Mouse (Mus musculus): Measurements from ENCODE around the gene Scgb1b20. TPM values are rescaled to one million over a fixed set of nuclear protein-coding genes. Genes with fewer than 3 reads are reported as not detected.
"Not testable (repeated sequence)": the region's sequence is repeated elsewhere in the genome, so short reads cannot be mapped to it uniquely, and the experiment has no call there.

The Scgb1b20 gene
- not detected in 2 replicates for polyA plus RNA-seq (2015; fragmentation: Nextera tagmentation; extraction: Ambion mirVana)

GRCm38 (mm10) chr7:33372934-33373333 lies at the start of gene Scgb1b20:
Gene Scgb1b20 (plus strand): TSS chr7:33373234.
- not testable (repeated sequence) for H3K4me3 ChIP-seq (replicated peaks); H3K27ac ChIP-seq (replicated peaks); H3K27me3 ChIP-seq (replicated peaks); H3K4me1 ChIP-seq; ATAC-seq (ENCODE audit: low FRiP score); H3K36me3 ChIP-seq; H3K4me2 ChIP-seq; H3K9ac ChIP-seq (replicated peaks); H3K9me3 ChIP-seq (replicated peaks)
- WGBS, result 80% methylated on average over 4 of the region's 4 CpGs

DNA sequence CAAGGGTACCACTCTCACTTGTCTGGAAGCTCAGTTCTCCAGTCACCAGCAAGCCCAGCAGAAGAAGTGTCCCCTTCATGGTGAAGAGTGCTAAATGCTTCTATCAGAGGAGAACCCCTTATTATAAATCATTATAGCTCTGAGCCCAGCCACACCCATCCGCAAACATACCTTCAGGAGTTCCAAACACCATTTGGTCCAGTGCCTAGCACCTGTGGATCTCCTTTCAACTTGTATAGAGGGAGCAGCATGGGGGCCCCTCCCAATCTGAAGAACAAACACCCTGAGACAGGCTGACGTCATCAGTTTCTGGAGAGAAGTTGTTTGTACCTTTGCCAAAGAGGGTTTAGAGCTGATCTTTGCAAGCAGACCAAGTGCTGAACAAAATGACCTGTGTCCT lies 6.8 kb upstream of the Scgb1b20 start, which contains the start of gene Scgb2b20:
Scgb2b20 (minus strand) TSS at position 101 of the 400 bp plus-strand sequence.
- H3K27me3 ChIP-seq (replicated peaks); H3K9ac ChIP-seq (replicated peaks); H3K4me3 ChIP-seq (replicated peaks); H3K4me1 ChIP-seq; H3K9me3 ChIP-seq (replicated peaks); ATAC-seq (ENCODE audit: low FRiP score); H3K27ac ChIP-seq (replicated peaks); H3K4me2 ChIP-seq; H3K36me3 ChIP-seq: not testable (repeated sequence)
- WGBS, result 80% methylated on average over 2 of the region's 2 CpGs

GRCm38 (mm10) chr7:33399749-33400148 lies 26.7 kb downstream of the Scgb1b20 start:
- H3K27ac ChIP-seq (replicated peaks); H3K27me3 ChIP-seq (replicated peaks); ATAC-seq (ENCODE audit: low FRiP score); H3K4me3 ChIP-seq (replicated peaks); H3K4me1 ChIP-seq; H3K4me2 ChIP-seq; H3K36me3 ChIP-seq; H3K9ac ChIP-seq (replicated peaks): not testable (repeated sequence)
- 0 out of 2 replicates have a peak, but pooled peaks cover 13% of the 10 kb centered on the region for H3K9me3 ChIP-seq (replicated peaks)

DNA sequence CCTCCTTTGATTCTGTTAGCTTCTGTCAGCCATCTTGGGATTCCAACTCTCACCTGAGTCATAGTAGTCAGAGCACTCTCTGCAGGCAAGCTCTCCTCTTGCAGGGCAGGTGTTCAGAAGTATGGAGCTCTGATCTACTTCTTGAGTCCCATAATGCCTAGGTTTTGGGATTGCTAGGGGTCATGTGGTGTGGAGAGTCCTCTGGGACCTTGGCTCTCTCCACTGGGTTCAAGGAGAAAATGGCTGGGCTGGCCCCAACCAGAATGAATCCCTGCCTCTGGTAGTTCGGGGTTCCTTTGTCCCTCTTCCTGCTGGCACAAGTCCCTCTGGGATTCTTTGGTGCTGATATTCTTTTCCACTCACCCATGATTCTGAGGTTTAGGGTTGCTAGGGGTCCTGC lies 28.6 kb downstream of the Scgb1b20 start:
- WGBS, result 87% methylated on average over 1 of the region's 1 CpGs
- H3K9me3 ChIP-seq (replicated peaks), result 0 out of 2 replicates have a peak, but pooled peaks cover 13% of the 10 kb centered on the region
- no peak overlapping the region for H3K4me2 ChIP-seq
- no peaks in the 10 kb centered on the region for H3K27me3 ChIP-seq (replicated peaks)
- no peak overlapping the region for H3K27ac ChIP-seq (replicated peaks)
- no peak overlapping the region for H3K9ac ChIP-seq (replicated peaks)
- no peaks in the 10 kb centered on the region for H3K36me3 ChIP-seq
- no peak overlapping the region for H3K4me3 ChIP-seq (replicated peaks)
- H3K4me1 ChIP-seq, result no peaks in the 10 kb centered on the region
- no peak for ATAC-seq (ENCODE audit: low FRiP score)

- H3K9me3 ChIP-seq (replicated peaks), result peaks cover 10% of the 10 kb centered on the region; the same call in 1 of the 2 replicates
- whole genome bisulfite sequencing, result 63% methylated on average over 1 of the region's 1 CpGs
- ATAC-seq (ENCODE audit: low FRiP score); H3K27ac ChIP-seq (replicated peaks); H3K9ac ChIP-seq (replicated peaks); H3K36me3 ChIP-seq; H3K4me2 ChIP-seq; H3K4me1 ChIP-seq; H3K27me3 ChIP-seq (replicated peaks); H3K4me3 ChIP-seq (replicated peaks): not testable (repeated sequence)
These were observed 36.6 kb downstream of the Scgb1b20 start for GRCm38 (mm10) chr7:33409681-33410080.

Other genes with a start within 250 kb of the Scgb1b20 start
- not detected in 2 replicates for gene Scgb2b18, start 199.4 kb upstream of the Scgb1b20 start, polyA plus RNA-seq (2015; fragmentation: Nextera tagmentation; extraction: Ambion mirVana)
- gene Scgb1b18, start 187.7 kb upstream of the Scgb1b20 start, polyA plus RNA-seq (2015; fragmentation: Nextera tagmentation; extraction: Ambion mirVana), result not detected in 2 replicates
- not detected in 2 replicates for gene Scgb2b19, start 92.9 kb upstream of the Scgb1b20 start, polyA plus RNA-seq (2015; fragmentation: Nextera tagmentation; extraction: Ambion mirVana)
- not detected in 2 replicates for gene Scgb1b19, start 85.9 kb upstream of the Scgb1b20 start, polyA plus RNA-seq (2015; fragmentation: Nextera tagmentation; extraction: Ambion mirVana)
- gene Scgb2b20, start 6.9 kb upstream of the Scgb1b20 start, polyA plus RNA-seq (2015; fragmentation: Nextera tagmentation; extraction: Ambion mirVana), result not detected in 2 replicates
- gene Scgb2b21, start 147.2 kb downstream of the Scgb1b20 start, polyA plus RNA-seq (2015; fragmentation: Nextera tagmentation; extraction: Ambion mirVana), result not detected in 2 replicates